Mouse (Mus musculus) forebrain, embryonic 10.5 days (tissue): Measurements from ENCODE around the gene Ubxn2a. TPM values are rescaled to one million over a fixed set of nuclear protein-coding genes. Genes with fewer than 3 reads are reported as not detected.
"Not testable (repeated sequence)": the region's sequence is repeated elsewhere in the genome, so short reads cannot be mapped to it uniquely, and the experiment has no call there.

ENCODE experiments used
- DNase-seq: peaks from one replicate; pipeline ENCODE4 v3.0.0-alpha.2; 2017; ENCODE audit warnings: low spot score; ENCODE audit errors: extremely low spot score
- H3K27ac ChIP-seq: fragments of 300-500 bp; sonication (generic); 2 replicates; pipeline ENCODE4 v1.5.1; 2016; ENCODE audit warnings: mild to moderate bottlenecking
- H3K27me3 ChIP-seq: fragments of 300-500 bp; sonication (generic); 2 replicates; pipeline ENCODE4 v1.6.1; 2016; ENCODE audit warnings: mild to moderate bottlenecking; ENCODE audit not compliant: poor library complexity, severe bottlenecking
- H3K36me3 ChIP-seq: fragments of 300-500 bp; sonication (generic); replicated peaks from 2 replicates; pipeline ENCODE4 v1.6.1; 2016; ENCODE audit warnings: mild to moderate bottlenecking, moderate library complexity
- H3K4me1 ChIP-seq: fragments of 300-500 bp; sonication (generic); 2 replicates; pipeline ENCODE4 v1.6.1; 2016
- H3K4me3 ChIP-seq: fragments of 300-500 bp; sonication (generic); 2 replicates; pipeline ENCODE4 v1.5.1; 2016; ENCODE audit warnings: mild to moderate bottlenecking, moderate library complexity
- H3K9me3 ChIP-seq: fragments of 300-500 bp; sonication (generic); 2 replicates; pipeline ENCODE4 v1.6.1; 2016; ENCODE audit warnings: mild to moderate bottlenecking, moderate library complexity
- WGBS: fragments of 180-500 bp; shearing (Covaris S2); methylation state at CpG from one replicate; pipeline ENCODE4 v1.1.7; 2016; 5-methylcytosine and 5-hydroxymethylcytosine counted together
- polyA plus RNA-seq: library from polyadenylated mRNA; unstranded; fragments of >200 nt; fragmentation: Nextera tagmentation; extraction: Ambion mirVana; gene quantifications from 2 replicates; pipeline ENCODE4 v1.2.1, GENCODE M21; 2016

Gene Ubxn2a
- 22.1 and 25.4 TPM in 2 replicates for polyA plus RNA-seq

DNA sequence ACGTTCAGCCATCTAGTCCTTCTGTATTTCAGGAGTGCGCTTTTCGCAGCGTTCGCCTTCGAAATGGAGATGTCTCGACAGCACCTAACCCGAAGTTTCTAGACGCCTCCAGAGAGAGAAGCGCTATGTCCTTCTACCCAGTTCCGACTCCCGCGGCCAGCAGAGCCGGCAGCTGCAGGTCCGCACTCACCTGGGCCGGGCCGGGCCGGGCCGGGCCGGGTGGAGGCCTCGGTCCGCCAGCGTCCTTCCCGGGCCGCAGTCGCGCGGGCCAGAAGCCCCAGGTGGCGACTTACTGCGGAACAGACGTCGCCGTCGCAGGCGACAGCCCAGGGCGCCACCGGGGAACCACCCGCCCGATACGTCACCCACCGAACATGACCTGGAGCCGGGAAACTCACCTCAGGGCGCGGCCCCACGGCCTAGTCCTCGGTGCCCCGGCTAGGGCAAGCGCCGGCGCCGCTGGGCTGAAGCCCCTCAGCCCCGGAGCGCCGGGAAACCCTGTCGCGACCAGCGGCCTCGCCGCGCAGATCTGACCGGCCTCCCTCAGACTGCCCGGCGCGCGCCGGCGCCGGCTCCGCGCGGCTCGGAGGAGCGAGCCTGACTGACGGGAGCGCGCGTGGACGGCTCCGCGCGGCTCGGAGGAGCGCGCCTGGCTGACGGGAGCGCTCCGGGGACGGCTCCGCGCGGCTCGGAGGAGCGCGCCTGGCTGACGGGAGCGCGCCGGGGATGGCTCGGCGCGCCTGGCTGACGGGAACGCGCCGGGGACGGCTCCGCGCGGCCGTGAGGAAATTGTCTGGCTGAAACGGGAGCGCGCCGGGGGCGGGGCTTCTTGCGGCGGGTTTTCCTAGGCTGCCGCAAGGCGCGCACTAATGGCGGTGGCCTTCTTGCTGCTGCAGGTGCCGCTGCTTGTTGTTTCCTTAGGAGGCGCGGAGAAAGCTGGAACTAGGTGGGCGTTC, at the start of gene Ubxn2a:
TSS of gene Ubxn2a (minus strand) at position 755 of the 956 bp plus-strand sequence.
- H3K9me3 ChIP-seq, result no peaks in the 10 kb centered on the region
- peak within 1 kb of the TSS; percentile 76 for H3K4me3 ChIP-seq
- H3K36me3 ChIP-seq, result peaks cover 7% of the 10 kb centered on the region
- H3K4me1 ChIP-seq, result peaks cover 4% of the 10 kb centered on the region
- peak; percentile 88 for DNase-seq
- no peaks in the 10 kb centered on the region for H3K27me3 ChIP-seq
- under 1% methylated on average over 124 of the region's 125 CpGs for WGBS
- peak within 1 kb of the TSS; percentile 92 for H3K27ac ChIP-seq

DNA sequence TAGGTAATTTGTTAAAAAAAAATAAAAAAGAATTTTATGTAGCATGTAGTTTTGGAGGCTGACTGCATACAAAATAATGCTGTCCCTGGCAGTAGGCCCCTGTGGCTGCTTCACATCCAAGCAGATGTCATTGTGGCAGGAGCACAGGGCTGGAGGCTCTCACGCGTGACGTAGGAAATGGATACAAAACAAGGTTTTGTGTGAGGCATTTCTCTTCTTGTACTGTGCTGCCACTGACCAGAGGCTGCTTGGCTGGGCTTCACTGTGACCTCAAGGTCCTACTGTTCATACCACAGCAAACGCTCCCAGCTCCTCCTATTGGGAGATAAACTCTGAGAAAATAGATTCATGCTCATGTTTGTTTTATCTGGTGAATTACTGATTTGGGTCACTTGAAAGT, 45.7 kb upstream of the Ubxn2a start:
- WGBS, result 93% methylated on average over 4 of the region's 4 CpGs
- no peaks in the 10 kb centered on the region for H3K4me1 ChIP-seq
- H3K4me3 ChIP-seq, result no peak overlapping the region
- H3K36me3 ChIP-seq, result peaks cover 85% of the 10 kb centered on the region
- no peak overlapping the region for H3K27ac ChIP-seq
- DNase-seq, result no peak
- H3K27me3 ChIP-seq, result no peaks in the 10 kb centered on the region
- H3K9me3 ChIP-seq, result no peaks in the 10 kb centered on the region

DNA sequence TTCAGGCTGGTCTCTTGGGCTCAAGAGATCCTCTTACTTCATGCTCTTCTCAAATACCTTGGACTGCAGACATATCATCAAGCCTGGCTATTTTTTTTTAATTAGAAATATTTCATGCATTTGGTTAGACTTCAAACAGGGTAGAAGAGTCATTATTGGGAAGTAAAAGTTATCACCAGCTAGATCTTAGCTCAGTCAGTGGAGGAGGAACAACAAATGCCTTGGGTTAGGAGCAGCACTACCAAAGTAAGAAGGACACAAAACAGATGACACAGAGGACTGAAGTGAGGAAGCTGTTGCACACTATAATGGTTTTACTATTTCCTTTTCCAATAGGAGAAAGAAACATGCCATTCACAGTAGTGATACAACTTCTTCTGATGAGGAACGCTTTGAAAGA, 44.8 kb upstream of the Ubxn2a start:
- DNase-seq, result no peak
- no peak overlapping the region for H3K4me3 ChIP-seq
- H3K9me3 ChIP-seq, result no peaks in the 10 kb centered on the region
- H3K36me3 ChIP-seq, result peaks cover 89% of the 10 kb centered on the region
- no peaks in the 10 kb centered on the region for H3K27me3 ChIP-seq
- no peaks in the 10 kb centered on the region for H3K4me1 ChIP-seq
- no peak overlapping the region for H3K27ac ChIP-seq
- 95% methylated on average over 1 of the region's 1 CpGs for WGBS

DNA sequence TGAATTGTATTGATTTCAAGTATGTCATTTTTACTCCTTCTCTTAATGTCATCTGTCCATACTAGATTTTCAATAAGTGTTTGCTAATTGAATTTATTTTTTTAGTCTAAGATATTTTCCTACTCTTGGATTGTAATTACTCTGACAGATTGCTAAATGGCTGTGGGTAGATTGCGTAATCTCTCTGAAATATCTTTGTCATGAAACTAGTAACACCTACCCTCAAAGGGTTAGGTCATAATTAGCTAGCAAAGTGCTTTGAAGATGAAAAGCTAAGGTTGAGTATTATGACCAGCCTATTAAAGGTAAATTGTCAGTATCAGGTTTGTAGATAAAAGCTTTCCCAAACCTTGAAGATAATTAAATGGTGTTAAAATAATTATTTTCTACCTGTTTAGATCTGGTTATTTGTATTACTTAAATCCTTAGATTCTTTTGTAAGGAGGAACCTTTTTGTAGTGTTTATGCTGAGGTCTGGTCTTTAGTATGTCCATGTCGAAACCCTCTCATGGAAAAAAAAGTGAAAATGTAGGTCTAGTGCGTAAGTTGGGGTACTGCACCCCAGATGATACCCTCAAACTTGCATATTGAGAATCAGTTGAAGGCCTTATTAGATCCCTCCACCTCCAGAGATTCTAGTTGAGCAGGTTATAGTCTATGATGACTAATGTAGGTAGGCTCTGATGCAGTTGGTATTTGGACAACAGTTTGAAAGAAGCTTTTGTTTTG, 23.5 kb upstream of the Ubxn2a start:
- Histone ChIP-seq H3K36me3 (peaks cover 16% of the 10 kb centered on the region), H3K27ac (no peak overlapping the region), H3K27me3 (no peaks in the 10 kb centered on the region), H3K4me1 (no peaks in the 10 kb centered on the region), H3K9me3 (no peaks in the 10 kb centered on the region), H3K4me3 (no peak overlapping the region)
- DNase-seq, result no peak
- 98% methylated on average over 3 of the region's 3 CpGs for WGBS

DNA sequence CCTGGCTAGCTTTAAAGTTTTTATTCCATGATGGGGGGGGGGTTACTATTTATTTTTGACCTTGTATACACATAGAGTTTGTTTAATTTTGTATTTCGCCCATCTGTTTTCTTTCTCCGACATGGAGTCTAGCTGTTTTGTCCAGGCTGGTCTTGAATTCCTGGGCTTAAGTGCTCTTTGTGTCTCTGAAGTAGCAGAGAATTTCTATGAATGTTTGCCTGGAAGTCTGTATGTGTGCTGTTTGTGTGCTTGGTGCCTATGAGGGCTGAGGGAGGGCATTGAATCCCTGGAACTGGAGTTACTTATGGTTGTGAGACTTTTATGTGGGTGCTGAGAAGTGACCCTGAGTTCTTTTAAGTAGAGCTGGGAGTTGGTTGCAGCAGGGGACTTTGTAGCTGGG, 20.7 kb upstream of the Ubxn2a start:
- Histone ChIP-seq H3K9me3 (no peaks in the 10 kb centered on the region), H3K4me3 (no peak overlapping the region), H3K36me3 (peaks cover 22% of the 10 kb centered on the region), H3K27me3 (no peaks in the 10 kb centered on the region), H3K27ac (no peak overlapping the region), H3K4me1 (no peaks in the 10 kb centered on the region)
- no peak for DNase-seq
- 92% methylated on average over 2 of the region's 2 CpGs for WGBS

DNA sequence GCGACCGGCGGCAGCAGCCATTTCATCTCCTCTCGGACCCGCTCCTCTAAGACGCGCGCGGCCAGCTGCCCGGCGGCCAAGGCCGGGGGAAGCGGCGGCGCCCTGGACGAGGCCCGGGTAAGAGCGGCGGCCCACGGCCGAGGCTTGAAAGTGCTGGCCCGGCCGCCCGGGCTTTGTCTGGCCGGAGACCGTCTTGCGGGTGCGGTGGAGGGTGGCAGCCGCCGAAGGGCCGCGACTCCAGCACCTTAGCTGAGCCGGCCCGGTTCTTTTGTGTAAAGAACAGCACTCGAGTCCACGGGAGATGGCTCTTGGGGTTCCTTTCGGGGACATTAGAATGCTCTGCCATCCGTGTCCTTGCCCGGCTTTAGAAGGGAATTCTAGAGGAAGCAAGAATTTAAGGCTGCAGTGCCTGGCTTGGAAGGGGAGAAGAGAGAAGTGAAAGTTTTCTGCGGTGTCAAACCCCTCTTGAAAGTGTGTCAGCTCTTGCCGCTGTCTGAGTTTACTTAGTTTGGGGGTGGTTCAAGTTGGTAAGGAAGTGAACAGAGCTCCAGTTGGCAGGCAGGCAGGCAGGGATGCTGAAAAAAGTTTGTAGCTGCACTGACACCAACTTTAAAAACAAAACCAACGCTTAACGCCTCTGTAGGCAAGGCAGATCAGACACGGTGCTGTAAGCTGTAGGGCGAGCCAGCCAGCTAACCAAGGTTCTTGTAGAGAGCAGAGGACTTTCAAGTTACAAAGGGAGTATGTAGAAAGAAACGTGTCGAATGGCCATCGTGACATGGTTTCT, 10.5 kb upstream of the Ubxn2a start:
- no peaks in the 10 kb centered on the region for H3K27me3 ChIP-seq
- no peaks in the 10 kb centered on the region for H3K36me3 ChIP-seq
- H3K9me3 ChIP-seq, result no peaks in the 10 kb centered on the region
- H3K4me3 ChIP-seq, result peak overlapping the region; percentile 94
- peak; percentile 68 for DNase-seq
- H3K4me1 ChIP-seq, result peaks cover 23% of the 10 kb centered on the region
- under 1% methylated on average over 48 of the region's 48 CpGs for WGBS
- H3K27ac ChIP-seq, result peak overlapping the region; percentile 99

DNA sequence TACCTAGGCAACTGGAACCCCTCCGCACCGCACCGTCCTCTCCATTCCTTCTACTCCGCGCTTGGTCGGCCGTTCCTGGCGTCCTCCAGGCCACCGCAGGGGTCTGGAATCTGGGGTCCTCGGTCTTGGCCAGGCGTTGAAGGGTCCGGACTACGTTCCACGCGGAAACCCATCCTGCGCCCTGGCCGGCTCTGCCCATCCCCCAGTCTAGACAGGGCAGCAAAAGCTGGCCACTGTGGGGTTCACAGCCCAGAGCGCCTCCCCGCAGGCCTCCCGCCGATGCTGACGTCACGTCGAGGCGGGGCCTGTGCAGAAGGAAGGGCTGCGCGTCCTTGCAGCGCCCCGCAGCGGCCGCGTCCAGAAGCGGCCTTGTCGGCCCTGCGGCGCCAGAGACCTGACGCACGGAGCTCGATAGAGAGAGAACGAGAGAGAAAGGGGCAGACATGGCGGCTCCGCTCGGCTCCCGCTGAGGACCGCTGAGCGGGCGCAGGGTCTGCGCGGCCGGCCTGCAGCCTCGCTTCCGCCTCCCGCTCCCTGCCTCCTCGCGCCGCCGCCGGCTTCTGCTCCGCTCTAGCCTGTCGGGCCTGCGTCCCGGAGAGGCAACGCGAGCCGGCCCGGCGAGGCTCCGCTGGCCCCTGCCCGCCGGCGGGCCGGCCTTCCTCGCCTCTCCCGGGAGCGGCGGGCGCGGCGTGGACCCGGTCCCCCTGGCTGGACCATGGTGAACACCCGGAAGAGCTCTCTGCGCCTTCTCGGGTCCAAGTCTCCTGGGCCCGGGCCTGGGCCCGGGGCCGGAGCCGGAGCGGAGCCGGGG, 9.7 kb upstream of the Ubxn2a start, which contains the start of gene Atad2b:
TSS of gene Atad2b (plus strand) at position 360 of the 811 bp plus-strand sequence.
- under 1% methylated on average over 89 of the region's 89 CpGs for WGBS
- peaks cover 23% of the 10 kb centered on the region for H3K4me1 ChIP-seq
- H3K27ac ChIP-seq, result peak within 1 kb of the TSS; percentile 99
- no peaks in the 10 kb centered on the region for H3K27me3 ChIP-seq
- peak within 1 kb of the TSS; percentile 94 for H3K4me3 ChIP-seq
- peak; percentile 94 for DNase-seq
- H3K9me3 ChIP-seq, result no peaks in the 10 kb centered on the region
- no peaks in the 10 kb centered on the region for H3K36me3 ChIP-seq

DNA sequence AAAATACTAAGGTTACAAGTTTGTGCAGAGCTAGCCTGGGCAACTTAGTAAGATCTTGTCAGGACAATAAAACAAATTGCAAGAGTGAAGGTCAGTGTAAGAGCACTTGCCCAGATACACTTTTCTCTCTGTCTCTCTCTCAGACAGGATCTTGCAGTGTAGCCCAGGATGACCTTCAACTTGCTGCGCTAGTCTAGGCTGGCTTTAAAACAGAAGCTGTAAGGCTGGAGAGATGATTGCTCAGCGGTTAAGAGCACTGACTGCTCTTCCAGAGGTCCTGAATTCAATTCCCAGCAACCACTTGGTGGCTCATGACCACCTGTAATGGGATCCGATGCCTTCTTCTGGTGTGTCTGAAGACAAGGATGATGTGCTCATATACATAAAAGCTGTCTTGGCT, 7.4 kb upstream of the Ubxn2a start:
- Histone ChIP-seq H3K27me3 (no peaks in the 10 kb centered on the region), H3K27ac (no peak overlapping the region), H3K4me1 (peaks cover 22% of the 10 kb centered on the region), H3K9me3 (no peaks in the 10 kb centered on the region), H3K4me3 (no peak overlapping the region), H3K36me3 (no peaks in the 10 kb centered on the region)
- DNase-seq, result no peak
- 77% methylated on average over 3 of the region's 3 CpGs for WGBS

DNA sequence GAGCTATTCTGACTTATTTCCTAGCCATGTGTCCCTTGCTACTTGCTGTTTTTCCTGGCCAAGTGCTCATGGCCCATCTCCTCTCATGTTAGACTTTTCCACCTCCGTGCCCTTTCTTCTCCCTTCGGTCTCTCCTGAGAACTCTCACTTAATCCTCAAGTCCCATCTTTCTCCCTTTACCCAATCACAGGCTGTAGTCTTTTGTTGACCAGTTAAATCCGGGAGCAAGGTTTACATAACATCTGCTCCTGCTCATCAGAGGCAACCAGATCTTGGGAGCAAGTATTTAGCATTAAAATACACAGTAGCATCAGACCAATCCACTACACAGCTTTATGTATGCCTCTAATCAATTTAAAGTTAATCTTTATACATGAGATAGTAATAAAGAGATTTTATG, 6.9 kb upstream of the Ubxn2a start:
- WGBS, result 51% methylated on average over 3 of the region's 3 CpGs
- Histone ChIP-seq H3K27me3 (no peaks in the 10 kb centered on the region), H3K4me3 (no peak overlapping the region), H3K36me3 (no peaks in the 10 kb centered on the region), H3K27ac (no peak overlapping the region), H3K4me1 (peaks cover 17% of the 10 kb centered on the region), H3K9me3 (no peaks in the 10 kb centered on the region)
- no peak for DNase-seq

DNA sequence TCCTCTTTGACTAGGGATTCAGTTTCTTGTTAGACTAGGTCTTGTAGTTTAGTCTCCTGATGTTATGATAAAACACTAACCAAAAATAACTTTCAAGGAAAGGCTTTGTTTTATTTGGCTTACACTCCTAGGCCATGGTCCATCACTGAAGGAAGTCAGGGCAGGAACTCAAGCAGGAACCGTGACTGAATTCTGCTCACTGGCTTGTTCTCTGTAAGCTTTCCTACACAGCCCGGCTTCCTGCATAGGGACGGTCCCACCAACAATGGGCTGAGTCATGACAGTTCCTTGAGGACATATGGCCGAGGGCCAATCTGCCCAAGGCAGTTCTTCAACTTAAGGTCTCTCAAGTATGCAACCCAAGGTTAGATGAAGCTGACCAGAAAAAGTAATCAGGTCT, 4.2 kb upstream of the Ubxn2a start:
- no peak overlapping the region for H3K4me3 ChIP-seq
- 92% methylated on average over 4 of the region's 4 CpGs for WGBS
- no peaks in the 10 kb centered on the region for H3K27me3 ChIP-seq
- H3K36me3 ChIP-seq, result no peaks in the 10 kb centered on the region
- H3K4me1 ChIP-seq, result peaks cover 6% of the 10 kb centered on the region
- no peak overlapping the region for H3K27ac ChIP-seq
- DNase-seq, result no peak
- no peaks in the 10 kb centered on the region for H3K9me3 ChIP-seq

DNA sequence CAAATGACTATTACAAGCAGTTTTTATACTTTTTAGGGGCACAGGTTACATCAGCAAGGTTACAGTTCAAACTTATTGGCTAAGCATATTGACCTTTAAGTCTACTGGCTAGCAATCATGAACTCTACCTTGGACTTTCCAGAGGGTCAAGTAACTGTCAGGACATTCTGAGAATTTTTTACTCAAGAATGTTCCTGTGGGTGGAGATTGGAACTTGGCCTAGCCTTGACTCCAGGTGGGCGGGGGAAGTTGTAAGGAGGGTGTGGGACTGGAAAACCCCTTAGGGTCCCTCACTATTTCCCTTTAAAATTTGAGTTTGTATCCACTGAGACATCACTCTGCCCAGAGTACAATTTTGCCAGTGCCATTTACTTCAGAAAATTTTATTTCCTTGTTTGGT, 3.0 kb upstream of the Ubxn2a start:
- H3K36me3 ChIP-seq, DNase-seq, H3K4me3 ChIP-seq, H3K27me3 ChIP-seq, H3K9me3 ChIP-seq, H3K27ac ChIP-seq, H3K4me1 ChIP-seq: not testable (repeated sequence)
- 93% methylated on average over 1 of the region's 1 CpGs for WGBS

DNA sequence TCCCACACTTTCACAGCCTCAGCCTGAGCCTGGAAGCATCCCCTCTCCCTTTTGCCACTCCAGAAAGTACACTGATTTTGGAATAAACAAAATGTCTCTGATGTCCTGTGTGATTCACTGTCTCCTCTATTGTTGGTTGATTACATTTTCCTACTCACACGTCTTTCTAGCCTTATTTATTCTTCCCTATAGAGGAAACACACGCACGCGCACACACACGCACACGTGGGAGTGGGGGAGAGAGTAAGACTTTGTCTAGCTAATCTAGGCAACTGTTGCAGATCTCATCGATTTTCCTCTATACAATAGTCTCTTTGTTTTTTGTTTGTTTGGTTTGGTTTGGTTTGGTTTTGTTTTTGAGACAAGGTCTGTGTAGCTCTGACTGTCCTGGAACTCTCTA, 886 bp upstream of the Ubxn2a start:
- H3K4me3 ChIP-seq, result peak overlapping the region; percentile 76; the same call in 1 of the 2 replicates
- DNase-seq, result no peak
- H3K27me3 ChIP-seq, result no peaks in the 10 kb centered on the region
- no peaks in the 10 kb centered on the region for H3K9me3 ChIP-seq
- peaks cover 4% of the 10 kb centered on the region for H3K4me1 ChIP-seq
- H3K36me3 ChIP-seq, result peaks cover 7% of the 10 kb centered on the region
- H3K27ac ChIP-seq, result no peak overlapping the region
- 96% methylated on average over 7 of the region's 7 CpGs for WGBS
